Mouse (Mus musculus): ENCODE data around the gene Grb14. TPM values are rescaled to one million over a fixed set of nuclear protein-coding genes. Genes with fewer than 3 reads are reported as not detected.
A peak's percentile ranks its signal among the peaks of the same experiment; 100 is the strongest.

Grb14 gene
- total RNA-seq, 2 experiments from 2014 or later = 4.1 to 6.0 TPM

DNA sequence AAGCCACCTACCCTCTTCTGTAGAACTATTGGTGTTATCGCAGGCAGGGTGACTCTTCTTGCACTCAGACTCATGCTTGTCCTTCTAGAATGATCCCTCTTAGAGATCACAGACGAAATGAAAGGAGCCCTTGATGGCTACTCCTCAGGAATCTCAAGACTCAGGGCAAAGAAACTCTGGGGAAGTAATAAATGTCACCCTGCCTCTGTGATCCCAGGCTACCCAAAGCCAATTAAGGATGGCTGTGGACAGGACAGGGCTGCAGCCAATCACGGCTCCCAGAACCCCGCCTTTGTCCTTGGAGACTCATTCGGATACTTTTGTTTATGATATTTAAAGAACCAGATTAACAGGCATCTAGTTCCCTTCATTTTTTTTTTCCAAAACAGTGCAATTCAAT, 49.2 kb downstream of the Grb14 start:
- ATAC-seq (replicated peaks; ENCODE audit: poor library complexity) = no peak

DNA sequence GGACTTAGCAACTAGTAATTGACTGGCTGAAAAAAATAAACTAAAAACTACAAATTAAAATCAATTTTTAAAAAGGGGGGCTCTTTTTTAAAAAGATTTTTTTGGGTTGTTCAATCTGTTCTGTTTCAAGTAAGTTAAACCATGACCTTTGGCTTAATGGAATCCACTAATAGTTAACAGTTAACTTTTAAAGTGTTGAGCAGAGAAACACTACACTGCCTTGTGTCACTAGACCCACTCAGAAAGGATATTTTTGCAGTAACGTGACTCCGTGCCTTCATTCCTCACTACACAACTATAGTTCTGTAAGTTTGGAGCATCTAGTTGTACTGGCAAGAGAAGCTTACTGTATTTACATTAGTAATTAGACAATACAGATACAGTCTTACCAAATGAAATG, 50.2 kb downstream of the Grb14 start:
- ATAC-seq (replicated peaks; ENCODE audit: poor library complexity) = no peak

DNA sequence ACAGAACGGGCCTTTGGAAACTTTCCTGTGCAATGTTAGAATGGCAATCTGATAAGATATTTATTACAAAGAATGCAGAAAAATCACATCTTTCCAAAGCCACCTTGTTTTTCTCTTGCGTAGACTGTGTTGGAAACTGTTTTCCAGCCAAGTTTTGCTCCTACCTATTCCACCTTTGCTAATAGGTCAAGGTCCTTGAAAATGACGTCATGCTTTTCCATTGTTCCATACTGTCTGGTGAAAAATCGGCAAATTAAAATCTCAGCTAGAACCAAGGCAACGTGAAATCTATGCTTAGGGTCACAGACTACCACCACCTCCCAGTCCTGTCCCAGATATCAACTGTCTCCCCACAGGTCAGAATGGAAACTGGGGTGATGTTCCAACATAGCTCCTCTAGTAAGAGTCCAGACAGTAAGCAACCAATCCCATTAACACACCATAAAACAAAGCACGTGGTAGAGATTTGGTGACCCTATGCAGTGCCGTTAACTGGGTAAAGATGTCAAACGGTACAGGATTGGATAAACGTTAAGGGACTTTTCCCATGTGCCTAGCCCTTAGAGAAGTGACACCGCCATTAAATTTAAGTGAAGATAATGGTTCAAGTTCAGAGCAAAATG, 50.9 kb downstream of the Grb14 start:
- no peak for ATAC-seq (replicated peaks; ENCODE audit: poor library complexity)

DNA sequence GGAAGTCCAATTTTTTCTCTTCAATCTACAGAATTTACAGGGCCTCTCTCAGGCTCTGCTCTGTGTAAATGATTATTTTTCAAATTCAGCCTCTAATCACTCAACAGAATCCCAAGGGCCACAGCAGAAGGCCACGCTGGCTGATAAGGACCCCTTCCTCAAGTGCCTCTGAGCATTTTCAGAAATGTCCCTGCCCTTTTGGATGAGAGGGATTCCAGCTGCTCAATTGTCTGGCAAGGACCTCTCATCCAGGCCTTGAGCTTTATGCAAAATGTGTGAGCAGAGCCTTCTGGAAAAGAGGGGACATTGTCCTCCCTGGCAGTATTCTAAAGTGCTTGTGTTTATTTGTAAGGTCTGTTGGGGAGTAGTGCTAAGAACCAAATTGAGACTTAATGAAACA, 51.7 kb downstream of the Grb14 start:
- no peak for ATAC-seq (replicated peaks; ENCODE audit: poor library complexity)

DNA sequence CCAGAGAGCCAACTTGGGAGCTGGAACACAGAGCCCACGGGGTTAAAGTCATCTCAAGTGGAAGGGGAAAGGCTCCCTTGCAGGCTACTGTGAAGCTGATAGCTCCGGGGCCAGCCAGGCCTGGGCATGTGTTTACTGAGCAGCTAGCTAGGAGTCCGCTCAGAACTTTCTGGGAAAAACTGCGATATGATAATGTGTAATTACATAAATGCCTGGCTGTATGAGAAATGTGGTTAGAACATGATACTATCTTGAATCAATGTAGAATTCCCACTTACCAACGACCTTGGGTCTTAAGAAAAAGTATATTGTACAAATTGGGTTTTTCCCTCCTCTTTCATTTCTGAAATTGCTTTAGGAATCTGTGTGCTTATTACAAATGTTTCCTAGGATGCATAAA, 53.0 kb downstream of the Grb14 start:
- no peak for ATAC-seq (replicated peaks; ENCODE audit: poor library complexity)

DNA sequence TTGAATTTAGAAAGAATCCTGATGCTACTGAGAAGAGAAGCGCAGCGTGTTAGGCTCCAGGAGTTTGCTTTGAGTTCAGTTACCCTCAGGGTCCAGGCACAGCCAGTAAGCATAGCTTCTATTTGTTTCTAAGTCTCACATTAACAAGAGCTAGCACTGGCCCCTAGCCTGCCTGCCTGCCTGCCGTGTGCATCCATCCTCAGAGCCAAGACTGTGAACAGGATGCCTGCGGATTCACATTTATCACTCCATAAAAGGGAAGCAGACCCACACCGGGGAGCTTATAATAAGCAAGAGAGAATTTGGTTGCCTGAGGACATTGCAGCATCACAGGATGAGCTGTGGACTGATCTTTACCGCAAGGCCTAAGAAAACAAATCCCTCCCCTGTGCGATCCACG, 53.8 kb downstream of the Grb14 start:
- no peak for ATAC-seq (replicated peaks; ENCODE audit: poor library complexity)

DNA sequence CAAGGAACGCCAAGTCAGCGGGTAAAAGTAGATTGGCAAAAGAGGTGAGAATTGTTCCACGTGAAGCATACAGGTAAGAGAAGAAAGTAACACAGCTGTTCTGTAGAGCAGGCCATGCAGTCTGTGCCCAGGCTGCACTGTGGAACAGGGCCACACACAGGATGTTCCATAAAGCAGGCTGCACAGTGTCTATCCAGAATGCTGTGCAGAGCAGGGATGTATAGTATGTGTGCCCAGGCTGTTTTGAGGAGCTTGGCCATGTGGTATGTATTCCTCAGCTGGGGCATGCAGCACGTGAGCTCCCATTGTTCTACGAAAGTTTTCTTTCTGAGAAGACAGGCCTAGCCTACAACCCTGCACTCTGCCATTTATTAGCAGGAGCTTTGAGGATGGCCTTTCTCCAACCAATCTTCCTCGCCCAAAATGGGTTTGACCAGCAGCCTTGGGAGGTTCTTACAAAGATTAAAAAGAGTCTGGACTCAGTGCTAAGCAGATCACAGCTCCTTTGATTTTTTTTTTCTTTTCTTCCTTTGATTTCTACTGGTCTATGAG, 57.8 kb downstream of the Grb14 start:
- no peak for ATAC-seq (replicated peaks; ENCODE audit: poor library complexity)

DNA sequence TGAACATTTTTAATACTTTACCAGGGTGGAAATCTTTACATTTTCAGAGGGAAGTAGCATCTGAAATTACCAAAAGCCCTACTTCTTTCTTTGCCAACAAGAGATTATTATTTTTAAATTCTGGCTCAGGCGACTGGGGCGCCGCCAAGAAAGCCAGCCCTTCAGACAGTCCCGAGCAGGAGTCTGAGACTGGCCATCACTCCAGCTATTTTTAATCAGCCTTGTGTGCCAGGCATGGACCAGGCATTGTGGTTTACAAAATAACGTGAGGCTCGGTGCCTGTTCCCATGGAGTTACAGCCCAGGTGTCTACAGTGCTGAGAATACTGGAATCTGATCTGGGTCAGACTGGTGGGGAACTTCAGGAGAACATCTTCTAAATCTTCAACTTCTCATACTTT, 58.5 kb downstream of the Grb14 start:
- ATAC-seq (replicated peaks; ENCODE audit: poor library complexity) = no peak

DNA sequence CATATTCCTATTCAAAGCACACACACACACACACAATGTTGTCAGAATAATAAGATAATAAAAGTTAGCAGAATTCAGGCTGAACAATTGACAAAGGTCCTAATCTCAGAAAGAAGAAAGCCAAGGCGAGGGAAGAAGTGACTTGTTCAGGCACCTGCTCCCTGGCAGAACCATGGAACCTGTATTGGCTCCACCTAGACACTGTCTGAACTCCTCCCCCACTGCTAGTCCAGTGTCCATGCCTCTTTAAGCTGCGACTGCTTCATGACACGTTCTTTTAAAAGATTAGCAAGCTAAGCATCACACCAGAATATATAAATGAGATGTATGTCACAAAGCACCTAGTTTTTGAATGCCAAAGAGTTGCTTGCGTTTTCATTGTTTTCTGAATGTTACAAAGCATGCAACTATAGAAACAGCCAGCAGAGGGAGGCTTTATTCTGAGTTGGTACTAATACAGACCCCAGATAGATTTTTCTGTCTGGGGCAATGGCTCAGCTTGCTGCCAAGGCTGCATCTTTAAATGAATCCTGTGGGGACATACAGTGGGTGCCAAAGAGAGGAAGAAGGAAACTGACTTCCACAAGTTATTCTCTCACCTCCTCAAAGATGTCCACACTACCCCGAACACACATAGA, 59.4 kb downstream of the Grb14 start:
- ATAC-seq (replicated peaks; ENCODE audit: poor library complexity) = peak; percentile 92

DNA sequence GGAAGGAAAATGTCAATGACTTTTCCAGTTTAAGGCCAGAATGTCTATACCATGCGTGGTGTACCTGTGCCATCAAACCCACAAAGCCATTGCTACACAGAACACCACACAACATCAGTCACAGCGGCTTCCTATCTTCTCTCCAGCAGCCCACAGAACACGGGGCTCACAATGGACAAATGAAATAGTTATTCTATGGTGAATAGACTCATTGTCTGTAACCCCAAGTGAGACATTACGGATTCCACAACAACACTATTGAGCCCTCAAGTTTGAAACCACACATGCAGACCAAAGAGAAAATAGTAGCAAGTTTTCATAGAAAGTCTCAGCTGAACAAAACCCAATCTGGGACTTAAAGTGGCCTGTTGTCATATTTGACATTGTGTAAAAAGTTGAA, 62.6 kb downstream of the Grb14 start:
- no peak for ATAC-seq (replicated peaks; ENCODE audit: poor library complexity)

DNA sequence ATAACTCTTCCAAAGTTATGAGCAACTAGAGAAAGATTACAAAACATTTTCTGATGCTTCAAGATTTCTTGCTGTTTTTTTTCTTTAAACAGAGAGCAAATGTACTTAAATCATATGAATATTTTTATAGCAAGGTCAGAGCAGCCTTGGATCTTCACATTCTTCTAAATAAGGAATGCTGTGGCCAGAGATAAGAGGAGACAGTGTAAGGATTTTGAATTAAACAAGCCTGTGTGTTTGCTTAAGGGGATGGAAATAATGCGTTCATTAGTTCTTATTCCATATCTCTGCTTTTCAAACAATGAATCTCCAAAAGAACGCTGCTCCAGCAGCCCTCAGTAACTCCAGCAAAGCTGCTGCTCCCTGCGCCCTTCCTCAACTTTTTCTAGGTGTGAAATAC, 63.4 kb downstream of the Grb14 start:
- ATAC-seq (replicated peaks; ENCODE audit: poor library complexity) = no peak

DNA sequence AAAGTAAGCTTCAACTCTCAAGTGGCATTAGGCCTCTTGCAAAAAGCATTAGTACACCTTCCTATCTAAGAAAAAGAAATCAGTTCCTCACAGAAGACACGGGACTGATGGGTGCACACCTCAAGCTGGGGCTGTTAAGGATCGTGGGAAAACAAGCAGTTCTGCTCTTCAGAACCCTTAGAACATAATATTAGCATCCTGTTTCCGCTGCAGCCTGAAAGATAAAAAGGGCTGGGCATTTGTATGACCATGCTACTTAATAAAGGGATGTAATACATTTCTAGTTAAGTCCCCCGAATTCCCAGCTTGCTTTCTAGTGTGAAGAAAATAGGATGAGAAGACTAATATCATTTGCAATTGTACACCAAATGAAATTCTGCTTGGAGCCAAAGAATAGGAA, 65.1 kb downstream of the Grb14 start:
- no peak for ATAC-seq (replicated peaks; ENCODE audit: poor library complexity)

DNA sequence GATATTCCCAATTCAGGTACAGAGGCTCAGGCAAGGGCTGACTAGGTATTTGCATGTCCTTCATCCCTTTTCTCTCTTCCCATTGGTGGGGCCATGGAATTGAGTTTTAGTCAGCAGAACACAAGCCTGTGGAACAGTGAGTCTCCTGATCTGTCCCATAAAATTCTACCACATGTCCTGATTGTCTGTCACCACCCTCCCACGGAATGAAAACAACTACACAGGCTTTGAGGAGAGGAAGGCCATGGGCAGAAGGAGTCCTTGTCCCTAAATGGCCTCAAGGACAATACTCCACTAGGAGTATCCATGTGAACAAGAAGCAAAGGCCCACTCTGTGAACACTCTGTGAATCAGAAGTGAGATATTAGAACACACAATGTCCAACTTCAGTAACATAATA, 69.3 kb downstream of the Grb14 start:
- no peak for ATAC-seq (replicated peaks; ENCODE audit: poor library complexity)

DNA sequence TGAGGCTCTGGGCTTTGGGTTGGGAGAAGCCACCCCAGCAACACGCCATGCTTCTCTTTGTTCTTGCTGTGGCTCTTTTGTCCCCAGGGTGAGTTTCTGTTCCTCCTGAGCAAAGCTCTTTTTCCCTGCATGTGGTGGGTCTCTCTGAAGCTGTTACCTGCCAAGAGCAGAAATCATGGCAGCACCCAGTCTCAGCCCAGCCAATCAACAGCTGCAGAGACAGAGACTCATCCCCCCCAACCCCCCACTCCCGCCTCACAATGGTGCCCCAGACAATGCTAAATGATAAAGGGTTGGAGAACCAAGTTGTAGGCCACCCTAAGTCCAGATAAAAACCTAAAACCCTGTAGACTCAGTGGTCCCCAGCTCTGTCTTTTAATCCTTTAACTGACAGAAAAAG, 75.6 kb downstream of the Grb14 start:
- ATAC-seq (replicated peaks; ENCODE audit: poor library complexity) = peak; percentile 11; the same call in 1 of the 2 replicates

DNA sequence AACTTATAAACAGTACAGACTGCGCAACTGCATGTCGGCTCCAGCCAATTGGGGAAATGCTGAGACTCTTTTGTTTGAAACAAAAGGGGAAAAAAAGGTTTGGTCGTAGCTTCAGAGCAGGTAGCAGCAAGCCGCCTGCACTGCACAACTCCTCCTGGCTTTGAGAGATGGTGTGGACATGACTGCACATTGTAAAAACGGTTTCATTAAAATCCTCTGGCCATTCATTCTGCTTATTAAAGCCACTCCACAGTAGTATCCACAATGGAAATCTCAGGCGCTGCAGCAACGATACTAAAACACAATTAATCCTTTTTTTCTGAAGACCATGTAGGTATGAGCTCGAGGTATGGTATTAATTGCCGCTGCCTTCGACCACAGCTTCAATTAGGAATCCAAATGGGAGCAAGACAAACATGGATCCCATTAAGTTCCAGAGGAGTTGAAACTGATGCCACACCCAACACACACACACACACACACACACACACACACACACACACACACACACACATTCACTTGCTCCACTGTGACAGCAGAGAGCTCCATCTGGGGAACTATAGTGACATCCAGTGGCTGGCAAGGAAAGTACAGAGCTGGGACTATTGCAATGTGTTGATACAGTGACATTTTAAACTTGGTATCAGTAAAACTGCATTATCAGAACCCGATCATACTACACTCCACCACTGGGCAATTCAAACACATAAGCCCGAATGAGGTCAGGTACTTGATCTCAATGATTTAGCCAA, 76.2 kb downstream of the Grb14 start:
- peak; percentile 91 for ATAC-seq (replicated peaks; ENCODE audit: poor library complexity)

DNA sequence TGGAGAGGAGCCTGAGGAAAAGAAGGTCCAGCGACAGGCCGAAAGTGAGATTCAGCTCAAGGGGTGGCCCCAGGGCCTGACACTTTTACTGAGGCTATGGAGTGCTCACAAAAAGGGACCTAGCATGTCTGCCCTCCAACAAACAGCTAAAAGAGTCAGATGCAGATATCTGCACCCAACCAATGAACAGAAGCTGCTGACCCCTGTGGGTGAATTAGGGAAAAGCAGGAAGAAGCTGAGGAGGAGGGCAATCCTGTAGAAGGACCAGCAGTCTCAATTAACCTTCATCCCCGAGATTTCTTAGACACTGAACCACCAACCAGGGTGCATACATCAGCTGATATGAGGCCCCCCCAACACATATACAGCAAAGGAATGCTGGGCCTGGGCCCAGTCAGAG, 77.3 kb downstream of the Grb14 start:
- no peak for ATAC-seq (replicated peaks; ENCODE audit: poor library complexity)

DNA sequence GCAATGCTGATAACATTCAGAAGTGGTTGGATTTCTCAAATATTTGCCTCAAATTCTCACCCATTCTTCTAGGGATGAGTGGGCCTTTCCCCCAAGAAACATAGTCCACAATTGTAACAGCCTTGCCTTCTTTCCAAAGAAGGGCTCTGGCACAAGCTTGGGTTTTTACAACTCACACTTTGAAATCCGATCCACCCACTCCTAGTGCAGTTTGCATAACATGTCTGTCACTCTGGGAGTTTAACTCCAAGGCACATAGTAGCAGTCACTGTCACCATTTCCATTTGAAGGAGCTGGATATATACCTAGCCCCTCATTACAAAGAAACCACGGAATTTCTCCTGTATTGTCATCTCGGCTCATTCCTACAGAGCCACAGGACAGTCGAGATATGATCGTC, 103.9 kb downstream of the Grb14 start:
- ATAC-seq (replicated peaks; ENCODE audit: poor library complexity) = no peak

DNA sequence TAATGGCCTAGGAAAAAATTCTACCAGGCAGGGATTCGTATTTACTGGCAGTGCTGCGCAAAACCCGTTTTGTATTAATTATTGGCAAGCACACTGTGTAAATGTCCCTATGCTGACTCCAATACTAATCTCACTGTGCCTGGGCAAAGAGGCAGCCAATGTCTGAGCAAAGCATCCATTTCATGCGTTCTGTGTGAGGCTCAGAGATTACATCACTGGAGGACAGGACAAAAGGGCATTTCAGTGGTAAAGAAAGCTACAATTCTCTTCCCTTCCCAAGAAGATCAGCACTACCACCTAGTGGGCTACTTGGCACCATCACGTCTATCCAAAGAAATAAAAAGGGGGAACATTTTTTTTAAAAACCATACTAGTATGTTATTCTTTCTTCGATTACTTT, 109.3 kb downstream of the Grb14 start:
- no peak for ATAC-seq (replicated peaks; ENCODE audit: poor library complexity)

DNA sequence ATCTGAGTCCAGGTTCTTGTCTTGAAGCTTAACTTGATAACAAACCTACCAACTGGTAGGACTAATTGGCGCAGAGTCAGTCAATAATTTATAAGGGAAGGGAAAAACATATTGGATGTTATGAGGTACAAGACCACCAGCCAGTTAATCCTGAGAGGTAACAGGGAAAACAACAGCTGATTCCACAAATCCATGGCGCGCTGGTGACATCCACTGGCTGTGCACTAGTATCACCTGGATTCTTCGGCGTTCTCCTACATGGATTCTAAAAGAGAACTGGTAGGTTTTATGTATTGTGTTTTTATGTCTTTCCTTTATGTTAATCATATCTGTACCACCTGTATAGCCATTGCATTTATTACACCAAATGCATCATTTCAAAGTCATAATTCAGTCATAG, 119.9 kb downstream of the Grb14 start:
- no peak for ATAC-seq (replicated peaks; ENCODE audit: poor library complexity)

DNA sequence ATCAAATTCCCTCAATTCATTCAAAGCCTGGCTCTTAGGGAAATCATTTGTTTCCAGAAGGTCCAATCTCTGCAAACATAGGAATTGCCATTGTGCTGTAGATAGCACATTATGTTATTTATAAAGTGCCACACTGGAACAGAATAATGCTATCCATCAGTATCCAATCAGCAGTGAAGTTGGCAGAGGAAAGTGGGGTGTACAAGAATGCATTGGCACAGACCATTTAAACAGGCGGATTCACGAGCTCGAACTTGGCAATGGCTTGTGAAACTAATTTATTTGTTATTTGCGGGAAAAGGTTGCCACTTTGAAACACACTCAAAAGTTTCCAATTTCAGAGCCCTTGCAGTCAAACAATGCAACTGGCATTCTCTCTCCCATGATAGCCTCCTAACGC, 126.9 kb downstream of the Grb14 start:
- ATAC-seq (replicated peaks; ENCODE audit: poor library complexity) = no peak

DNA sequence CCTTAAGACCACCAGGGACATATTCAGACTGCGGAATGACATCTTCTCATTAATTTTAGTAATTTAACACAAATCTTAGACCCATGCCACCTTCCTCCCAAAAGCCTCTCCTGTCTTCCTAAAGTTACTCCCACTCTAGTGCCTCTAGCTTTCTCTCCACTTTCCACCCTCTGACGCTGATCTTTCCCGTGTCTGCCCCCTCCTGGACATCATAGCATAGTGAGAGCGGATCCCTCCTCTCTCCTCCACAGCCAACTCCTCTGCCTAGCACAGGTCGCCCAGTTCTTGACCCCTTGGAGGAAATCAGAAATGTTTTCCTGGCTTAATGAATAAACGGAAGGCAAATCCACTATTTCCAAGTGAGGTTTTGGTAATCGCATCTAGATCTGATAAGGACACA, 131.6 kb downstream of the Grb14 start:
- no peak for ATAC-seq (replicated peaks; ENCODE audit: poor library complexity)

DNA sequence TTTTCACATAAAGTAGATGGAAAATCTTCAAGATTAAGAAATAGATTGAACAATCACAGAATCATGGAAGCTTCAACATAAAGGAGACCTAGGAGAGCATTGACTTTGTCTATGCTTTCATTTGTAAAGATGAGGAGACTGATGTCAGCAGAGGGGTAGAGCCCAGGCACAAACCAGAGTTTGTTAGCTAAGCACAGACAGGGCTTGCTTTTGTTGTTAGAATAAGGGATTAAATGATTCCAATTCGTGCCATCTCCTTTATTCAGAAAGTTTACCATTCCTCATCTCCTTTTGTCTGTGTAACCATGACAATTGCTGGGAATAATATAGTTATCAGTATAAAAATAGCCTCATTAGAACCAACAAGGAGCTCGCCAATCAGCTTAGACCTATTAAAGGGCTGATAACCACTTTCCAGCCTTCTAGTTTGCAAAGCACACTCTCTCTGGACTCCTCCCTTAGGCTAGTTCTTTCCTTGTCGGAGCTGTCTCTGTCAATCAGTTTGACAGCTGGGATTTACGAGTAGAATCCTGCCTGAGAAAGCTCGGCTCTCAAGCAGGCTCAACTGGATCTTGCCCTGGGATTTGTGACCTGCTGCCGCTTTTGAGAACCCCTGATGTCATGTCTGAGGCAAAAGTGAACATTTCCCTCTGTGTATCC, 137.6 kb downstream of the Grb14 start:
- ATAC-seq (replicated peaks; ENCODE audit: poor library complexity) = no peak
